Mouse (Mus musculus) liver, adult 2 months (tissue): ENCODE measurements around the gene Glt8d2. TPM values are rescaled to one million over a fixed set of nuclear protein-coding genes. Genes with fewer than 3 reads are reported as not detected.

Experiments used
- DNase-seq: peaks from one replicate; pipeline ENCODE4 v3.0.0-alpha.2; 2011; ENCODE audit warnings: low read depth, low spot score; ENCODE audit errors: extremely low read depth
- H3K27ac ChIP-seq: fragments of 200-500 bp; replicated peaks from 2 replicates; pipeline ENCODE4 v1.5.1; 2012; ENCODE audit warnings: low read depth, mild to moderate bottlenecking, control low read depth, inconsistent platforms, low read length; ENCODE audit not compliant: insufficient read depth
- H3K27me3 ChIP-seq: fragments of 200-500 bp; 2 replicates; pipeline ENCODE4 v1.6.1; 2012; ENCODE audit warnings: mild to moderate bottlenecking, moderate library complexity, low read length, inconsistent platforms; ENCODE audit not compliant: control insufficient read depth, insufficient read depth
- H3K36me3 ChIP-seq: fragments of 200-500 bp; 2 replicates; pipeline ENCODE4 v1.6.1; 2012; ENCODE audit warnings: low read length, inconsistent platforms; ENCODE audit not compliant: control insufficient read depth, insufficient read depth
- H3K4me1 ChIP-seq: fragments of 200-500 bp; 2 replicates; pipeline ENCODE4 v1.6.1; 2011; ENCODE audit warnings: low read length; ENCODE audit not compliant: control insufficient read depth, insufficient read depth
- H3K4me3 ChIP-seq: fragments of 200-500 bp; 2 replicates; pipeline ENCODE4 v1.5.1; 2011; ENCODE audit warnings: low read depth, mild to moderate bottlenecking, control low read depth, low read length, moderate library complexity; ENCODE audit not compliant: insufficient read depth
- H3K79me2 ChIP-seq: fragments of 200-500 bp; 2 replicates; pipeline ENCODE4 v1.6.1; 2012; ENCODE audit warnings: inconsistent platforms, mild to moderate bottlenecking, low read length, moderate library complexity; ENCODE audit not compliant: control insufficient read depth, insufficient read depth
- H3K9ac ChIP-seq: fragments of 200-500 bp; 2 replicates; pipeline ENCODE4 v1.6.1; 2012; ENCODE audit warnings: low read depth, mild to moderate bottlenecking, control low read depth, inconsistent platforms, low read length
- CTCF ChIP-seq: fragments of 200-500 bp; IDR thresholded peaks from 2 replicates; pipeline ENCODE4 v1.5.1; 2011; ENCODE audit warnings: low read depth, low read length, control low read depth
- POLR2A ChIP-seq: fragments of 200-500 bp; IDR thresholded peaks from 2 replicates; pipeline ENCODE4 v1.6.1; 2011; ENCODE audit warnings: low read length, control low read depth; ENCODE audit not compliant: insufficient read depth; ENCODE audit errors: extremely low read depth
- WGBS: fragments of 180-500 bp; shearing (Covaris S2); methylation state at CpG from one replicate; pipeline ENCODE4 v1.1.7; 2018; 5-methylcytosine and 5-hydroxymethylcytosine counted together
- polyA plus RNA-seq: library from polyadenylated mRNA; depleted of rRNA; stranded (reverse); fragments of >200 nt; gene quantifications from 2 replicates; pipeline ENCODE4 v1.2.3, GENCODE M21; 2012
- total RNA-seq: library from RNA; depleted of rRNA; stranded (reverse); fragments of >200 nt; gene quantifications from 2 replicates; pipeline ENCODE4 v1.2.3, GENCODE M21; 2014

Glt8d2 gene
- total and polyA plus RNA-seq, 2 experiments = 0.18 TPM; not detected in 1

DNA sequence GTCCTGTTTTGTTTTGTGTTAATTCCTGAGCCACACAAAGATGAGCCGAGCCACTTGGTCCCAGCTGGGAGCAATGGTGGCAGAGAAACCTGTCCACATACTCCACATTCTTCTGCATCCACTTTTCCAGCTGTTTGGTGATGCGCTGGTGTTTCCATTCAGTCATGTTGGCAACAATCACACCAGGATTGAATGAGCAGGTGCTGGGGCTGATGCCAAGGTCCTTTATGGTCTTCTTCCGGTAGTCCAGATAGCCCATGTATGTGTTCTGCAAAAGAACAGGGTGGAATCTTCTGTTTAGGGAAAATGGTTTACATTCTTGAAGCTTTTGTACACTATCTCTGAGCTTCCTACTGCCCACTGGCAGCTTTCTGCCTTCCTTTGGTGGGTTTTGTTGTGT is 35.9 kb downstream of the Glt8d2 start:
- Histone ChIP-seq H3K27ac (no peak overlapping the region), H3K36me3 (peaks cover 3% of the 10 kb centered on the region; the same call in 1 of the 2 replicates), H3K79me2 (no peaks in the 10 kb centered on the region), H3K4me1 (no peaks in the 10 kb centered on the region), H3K9ac (no peak overlapping the region), H3K4me3 (no peak overlapping the region), H3K27me3 (no peaks in the 10 kb centered on the region)
- no peak for DNase-seq
- 84% methylated on average over 3 of the region's 3 CpGs for WGBS
- TF ChIP-seq CTCF (no peak), POLR2A (no peak)

DNA sequence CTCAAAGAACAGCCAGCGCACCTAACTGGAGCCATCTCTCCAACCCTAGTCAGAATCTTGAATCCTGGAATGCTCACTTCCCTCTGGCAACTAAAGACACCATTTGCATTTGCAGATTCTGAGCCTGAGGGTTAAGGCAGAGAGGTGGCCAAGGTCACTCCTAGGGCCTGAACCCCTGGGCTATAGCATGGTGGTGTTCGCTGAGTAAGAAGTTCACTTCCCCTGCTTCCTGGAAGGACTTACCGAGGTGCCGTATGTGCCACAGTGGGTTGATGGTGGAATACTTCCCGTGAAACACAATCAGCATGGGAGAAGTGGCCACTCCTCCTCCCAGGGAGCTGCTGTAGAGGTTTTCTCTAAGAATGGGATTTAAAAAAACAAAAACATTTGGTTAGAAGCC is 37.8 kb downstream of the Glt8d2 start:
- Histone ChIP-seq H3K27ac (no peak overlapping the region), H3K9ac (no peak overlapping the region), H3K4me3 (no peak overlapping the region), H3K4me1 (no peaks in the 10 kb centered on the region), H3K36me3 (peaks cover 6% of the 10 kb centered on the region; the same call in 1 of the 2 replicates), H3K27me3 (no peaks in the 10 kb centered on the region), H3K79me2 (no peaks in the 10 kb centered on the region)
- TF ChIP-seq POLR2A (no peak), CTCF (no peak)
- no peak for DNase-seq
- 67% methylated on average over 5 of the region's 5 CpGs for WGBS

DNA sequence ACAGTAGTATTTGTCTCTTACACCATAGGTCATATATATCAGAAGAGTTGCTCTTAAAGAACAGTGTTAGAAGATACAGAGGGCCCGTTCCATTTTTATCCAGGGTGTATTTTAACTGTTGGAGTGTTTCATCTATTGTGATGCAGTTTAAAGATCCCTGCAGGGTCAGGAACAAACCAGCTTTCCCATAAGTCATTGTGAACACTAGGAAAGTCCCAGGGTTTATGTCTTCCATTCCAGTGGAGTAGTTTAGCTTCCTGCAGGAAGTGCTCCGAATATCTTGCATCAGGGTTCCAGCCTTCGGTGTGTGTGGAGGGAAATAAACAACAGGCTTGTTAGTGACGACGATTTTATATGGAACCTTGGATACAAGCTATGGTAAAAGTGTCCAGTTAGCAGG is 39.2 kb downstream of the Glt8d2 start:
- Histone ChIP-seq H3K36me3 (peaks cover 14% of the 10 kb centered on the region), H3K27me3 (no peaks in the 10 kb centered on the region), H3K27ac (no peak overlapping the region), H3K9ac (no peak overlapping the region), H3K79me2 (no peaks in the 10 kb centered on the region), H3K4me3 (no peak overlapping the region), H3K4me1 (no peaks in the 10 kb centered on the region)
- TF ChIP-seq POLR2A (no peak), CTCF (no peak)
- WGBS = 84% methylated on average over 5 of the region's 5 CpGs
- DNase-seq = no peak

DNA sequence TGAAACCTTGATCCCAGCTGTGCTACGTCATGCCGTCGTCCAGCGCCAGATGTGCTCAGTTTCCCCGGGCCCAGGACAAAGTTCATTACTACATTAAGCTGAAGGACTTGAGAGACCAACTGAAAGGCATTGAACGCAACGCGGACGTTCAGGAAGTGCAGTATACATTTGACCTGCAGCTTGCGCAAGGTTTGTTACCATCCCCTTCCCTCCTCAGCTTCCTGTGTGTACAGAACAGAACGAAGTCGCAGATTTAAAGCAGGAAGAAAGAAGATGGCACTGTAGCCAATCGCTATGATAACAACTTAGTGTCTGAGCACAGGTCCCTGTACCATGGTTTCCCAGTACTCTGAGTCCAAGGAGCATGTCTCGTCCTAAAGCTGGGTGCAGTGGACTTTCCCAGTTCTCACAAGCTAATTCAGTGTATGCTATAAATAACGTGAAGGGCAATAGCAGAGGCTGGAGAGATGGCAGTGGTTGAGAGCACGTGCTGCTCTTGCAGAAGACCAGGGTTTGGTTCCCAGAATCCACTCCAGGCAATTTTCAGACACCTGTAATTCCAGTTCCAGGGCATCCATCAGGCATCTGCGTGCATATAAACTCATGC is 43.1 kb downstream of the Glt8d2 start:
- Histone ChIP-seq H3K27me3 (no peaks in the 10 kb centered on the region), H3K4me1 (no peaks in the 10 kb centered on the region), H3K36me3 (peaks cover 38% of the 10 kb centered on the region), H3K27ac (no peak overlapping the region), H3K9ac (no peak overlapping the region), H3K4me3 (no peak overlapping the region), H3K79me2 (no peaks in the 10 kb centered on the region)
- TF ChIP-seq CTCF (no peak), POLR2A (no peak)
- no peak for DNase-seq
- 78% methylated on average over 17 of the region's 17 CpGs for WGBS

DNA sequence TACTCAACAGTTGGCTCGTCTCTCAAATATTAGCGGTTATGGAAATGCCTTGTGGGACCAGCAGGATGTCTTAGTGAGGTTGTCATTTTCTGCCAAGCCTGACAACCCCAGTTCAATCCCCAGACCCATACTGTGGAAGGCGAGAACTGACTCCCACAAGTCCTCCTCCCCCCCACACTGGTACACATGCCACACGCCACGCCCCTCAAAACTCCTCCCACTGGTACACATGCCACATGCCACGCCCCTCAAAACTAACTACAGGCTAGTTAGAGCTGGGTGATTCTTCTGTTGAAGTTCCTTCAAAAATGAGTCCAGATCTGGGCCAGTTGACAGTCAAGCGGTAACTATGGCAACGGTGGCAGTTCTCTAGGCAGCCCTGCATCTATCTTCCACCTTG is 44.4 kb downstream of the Glt8d2 start:
- no peak for TF ChIP-seq POLR2A
- TF ChIP-seq CTCF = no peak
- no peak for DNase-seq
- H3K4me1 ChIP-seq = no peaks in the 10 kb centered on the region
- 95% methylated on average over 8 of the region's 8 CpGs for WGBS
- no peak overlapping the region for H3K4me3 ChIP-seq
- H3K27me3 ChIP-seq = no peaks in the 10 kb centered on the region
- peaks cover 41% of the 10 kb centered on the region for H3K36me3 ChIP-seq
- H3K27ac ChIP-seq = no peak overlapping the region
- H3K9ac ChIP-seq = no peak overlapping the region
- H3K79me2 ChIP-seq = no peaks in the 10 kb centered on the region

DNA sequence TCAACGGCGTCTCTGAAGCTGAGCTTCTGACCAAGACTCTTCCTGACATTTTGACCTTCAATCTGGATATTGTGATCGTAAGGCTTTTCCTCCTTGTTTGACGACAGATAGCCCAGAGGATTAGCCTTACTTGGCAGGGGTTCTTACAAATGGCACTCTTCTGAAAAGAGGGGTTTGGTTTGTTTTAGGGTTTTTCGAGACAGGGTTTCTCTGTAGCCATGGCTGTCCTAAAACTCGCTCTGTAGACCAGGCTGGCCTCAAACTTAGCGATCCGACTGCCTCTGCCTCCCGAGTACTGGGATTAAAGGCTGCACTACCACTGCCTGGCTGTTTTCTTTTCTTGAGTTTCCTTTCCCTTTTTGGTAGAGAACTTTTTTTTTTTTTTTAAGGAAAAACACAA is 49.0 kb downstream of the Glt8d2 start:
- WGBS = 89% methylated on average over 9 of the region's 9 CpGs
- H3K36me3 ChIP-seq = peaks cover 48% of the 10 kb centered on the region
- DNase-seq = no peak

More for the DNA sequence above, 49.0 kb downstream of the Glt8d2 start:
- TF ChIP-seq CTCF = no peak
- Histone ChIP-seq H3K9ac (no peak overlapping the region), H3K27me3 (no peaks in the 10 kb centered on the region), H3K4me1 (no peaks in the 10 kb centered on the region), H3K79me2 (no peaks in the 10 kb centered on the region), H3K4me3 (no peak overlapping the region), H3K27ac (no peak overlapping the region)
